Mouse (Mus musculus) liver, postnatal 0 days (tissue): Measurements from ENCODE around the gene Hist1h3f. TPM values are rescaled to one million over a fixed set of nuclear protein-coding genes. Genes with fewer than 3 reads are reported as not detected.

Source experiments
- ATAC-seq: fragments of 200-750 bp; cut with Nextera tagmentation; 2 replicates; pipeline ENCODE4 v1.8.0; 2017; ENCODE audit warnings: mild to moderate bottlenecking, moderate library complexity
- DNase-seq: peaks from one replicate; pipeline ENCODE4 v3.0.0-alpha.2; 2016
- H3K27ac ChIP-seq: fragments of 300-500 bp; sonication (generic); 2 replicates; pipeline ENCODE4 v1.5.1; 2014; ENCODE audit warnings: antibody characterized with exemption, moderate library complexity, mild to moderate bottlenecking, low read depth
- H3K27me3 ChIP-seq: fragments of 300-500 bp; sonication (generic); 2 replicates; pipeline ENCODE4 v1.6.1; 2014; ENCODE audit warnings: low read length, control low read depth, mixed read lengths; ENCODE audit not compliant: insufficient read depth
- H3K36me3 ChIP-seq: fragments of 300-500 bp; sonication (generic); replicated peaks from 2 replicates; pipeline ENCODE4 v1.6.1; 2014; ENCODE audit warnings: mild to moderate bottlenecking, control low read depth, low read length, moderate library complexity, mixed read lengths; ENCODE audit not compliant: insufficient read depth
- H3K4me1 ChIP-seq: fragments of 300-500 bp; sonication (generic); 2 replicates; pipeline ENCODE4 v1.6.1; 2014; ENCODE audit warnings: antibody characterized with exemption, mild to moderate bottlenecking, control low read depth; ENCODE audit not compliant: insufficient read depth
- H3K4me2 ChIP-seq: fragments of 300-500 bp; sonication (generic); 2 replicates; pipeline ENCODE4 v1.6.1; 2014; ENCODE audit warnings: low read depth, mild to moderate bottlenecking, low read length, moderate library complexity, mixed read lengths
- H3K4me3 ChIP-seq: fragments of 300-500 bp; sonication (generic); 2 replicates; pipeline ENCODE4 v1.5.1; 2014; ENCODE audit warnings: low read depth, low read length
- H3K9ac ChIP-seq: fragments of 300-500 bp; sonication (generic); replicated peaks from 2 replicates; pipeline ENCODE4 v1.6.1; 2014; ENCODE audit warnings: mild to moderate bottlenecking, moderate library complexity
- H3K9me3 ChIP-seq: fragments of 300-500 bp; sonication (generic); 2 replicates; pipeline ENCODE4 v1.6.1; 2016; ENCODE audit warnings: mild to moderate bottlenecking, control low read depth, low read length, mixed read lengths
- CTCF ChIP-seq: sonication (generic); IDR thresholded peaks from 2 replicates; pipeline ENCODE4 v1.5.1; 2016; ENCODE audit warnings: antibody characterized with exemption, low read depth
- EP300 ChIP-seq: IDR thresholded peaks from 2 replicates; pipeline ENCODE4 v1.6.1; 2016; ENCODE audit warnings: antibody characterized with exemption, low read depth, mild to moderate bottlenecking
- WGBS: fragments of 180-500 bp; shearing (Covaris S2); extraction: QIAGEN DNeasy Blood & Tissue Kit; methylation state at CpG from one replicate; pipeline ENCODE4 v1.1.7; 2014; ENCODE audit not compliant: insufficient replicate concordance; 5-methylcytosine and 5-hydroxymethylcytosine counted together
- polyA plus RNA-seq: library from polyadenylated mRNA; unstranded; fragments of >200 nt; fragmentation: Nextera tagmentation; extraction: Ambion mirVana; gene quantifications from 2 replicates; pipeline ENCODE4 v1.2.1, GENCODE M21; 2015

Hist1h3f gene
- polyA plus RNA-seq, 1 experiment from 2014 or later, result 1.5 TPM

DNA sequence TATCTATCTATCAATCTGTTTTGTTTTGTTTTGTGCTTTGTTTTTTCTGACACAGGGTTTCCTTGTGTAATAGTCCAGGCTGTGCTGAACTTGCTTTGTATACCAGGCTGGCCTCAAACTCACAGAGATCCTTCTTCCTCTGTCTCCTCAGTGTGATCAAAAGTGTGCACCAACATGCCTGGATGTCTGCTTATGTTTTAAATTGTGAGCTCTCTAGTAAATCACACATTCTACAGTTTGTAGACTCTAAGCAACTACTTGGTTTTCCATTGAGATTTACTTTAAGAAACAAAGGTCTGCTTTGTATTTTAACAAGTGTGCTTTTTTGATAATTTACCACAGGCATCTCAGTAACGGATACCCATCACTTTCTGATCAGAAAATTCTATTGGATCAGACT, 34.0 kb downstream of the Hist1h3f start:
- TF ChIP-seq CTCF (no peak), EP300 (no peak)
- H3K27ac ChIP-seq, result no peak overlapping the region
- H3K27me3 ChIP-seq, result no peaks in the 10 kb centered on the region
- no peak overlapping the region for H3K4me3 ChIP-seq
- no peak for ATAC-seq
- no peaks in the 10 kb centered on the region for H3K36me3 ChIP-seq
- DNase-seq, result no peak
- no peak overlapping the region for H3K4me2 ChIP-seq
- H3K9ac ChIP-seq, result no peak overlapping the region
- WGBS, result 89% methylated on average over 1 of the region's 1 CpGs
- H3K4me1 ChIP-seq, result peaks cover 19% of the 10 kb centered on the region
- H3K9me3 ChIP-seq, result no peaks in the 10 kb centered on the region

DNA sequence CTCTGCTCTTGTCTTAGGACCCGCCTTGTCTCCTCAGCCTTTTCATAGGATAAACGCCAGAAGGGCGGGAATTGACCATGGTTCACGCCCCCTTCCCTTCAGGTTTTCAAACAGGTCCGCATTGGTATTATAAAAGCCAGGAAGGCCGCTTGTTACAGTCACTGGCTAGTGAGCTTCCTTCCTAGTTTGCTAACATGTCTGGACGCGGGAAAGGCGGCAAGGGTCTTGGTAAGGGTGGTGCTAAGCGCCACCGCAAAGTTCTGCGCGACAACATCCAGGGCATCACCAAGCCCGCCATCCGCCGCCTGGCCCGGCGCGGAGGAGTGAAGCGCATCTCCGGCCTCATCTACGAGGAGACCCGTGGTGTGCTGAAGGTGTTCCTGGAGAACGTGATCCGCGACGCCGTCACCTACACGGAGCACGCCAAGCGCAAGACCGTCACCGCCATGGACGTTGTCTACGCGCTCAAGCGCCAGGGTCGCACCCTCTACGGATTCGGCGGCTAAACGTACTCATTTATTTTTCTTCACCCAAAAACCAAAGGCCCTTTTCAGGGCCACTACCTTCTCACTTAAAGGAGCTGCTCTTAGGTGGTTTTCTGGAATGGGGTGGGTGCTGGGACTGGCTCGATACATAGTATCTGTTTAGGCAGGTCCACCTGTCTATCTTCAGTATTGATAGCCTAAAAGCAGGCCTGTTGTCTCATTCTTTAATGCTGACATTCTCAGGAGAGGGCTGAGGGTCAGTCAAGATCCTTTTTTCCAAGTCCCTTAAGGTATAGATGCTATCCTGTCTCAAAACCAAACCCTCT, 37.8 kb downstream of the Hist1h3f start, which contains the start of gene Hist1h4d:
Gene Hist1h4d, plus strand, starts transcription at position 191 of the 811 bp plus-strand sequence.
- H3K27me3 ChIP-seq, result no peaks in the 10 kb centered on the region

DNA sequence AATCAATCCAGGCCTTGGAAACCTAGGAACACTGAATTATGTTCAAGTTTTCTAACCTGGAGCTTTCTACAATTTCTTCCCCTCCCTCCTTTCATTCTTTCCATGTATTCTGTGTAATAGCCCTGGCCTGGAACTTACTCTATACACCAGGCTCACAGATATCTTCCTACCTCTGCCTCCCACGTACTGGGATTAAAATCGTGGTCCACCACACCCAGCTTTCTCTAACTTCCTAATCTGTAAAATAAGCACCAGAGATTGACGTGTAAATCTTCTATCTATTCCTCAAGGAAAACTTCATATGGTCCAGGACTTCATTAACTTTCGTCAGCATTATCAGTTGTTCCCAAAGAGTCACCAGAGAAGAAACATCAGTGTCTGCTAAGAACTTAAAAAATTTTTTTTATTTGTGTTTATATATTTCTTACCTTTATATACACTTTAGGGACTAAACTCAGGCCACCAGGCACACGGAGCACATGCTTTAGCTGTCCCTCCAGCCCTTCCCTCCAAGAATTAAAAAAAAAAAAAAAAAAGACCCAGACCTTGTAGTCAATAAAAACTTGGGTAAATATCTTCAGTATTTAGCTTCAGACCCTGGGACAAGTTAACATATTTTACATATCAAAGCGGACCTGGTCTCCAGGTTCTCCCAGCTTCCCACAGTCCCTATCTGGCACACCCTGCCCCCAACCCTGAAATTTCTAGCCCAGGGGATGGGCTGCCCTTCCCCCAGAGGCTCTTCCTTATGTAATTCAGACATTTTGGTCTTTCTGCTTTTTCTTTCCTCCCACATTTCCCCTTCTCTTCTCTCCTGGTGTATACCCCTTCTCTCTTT, 38.6 kb downstream of the Hist1h3f start:
- Histone ChIP-seq H3K27ac (peak overlapping the region; percentile 99), H3K9me3 (no peaks in the 10 kb centered on the region), H3K4me2 (peak overlapping the region; percentile 86), H3K36me3 (no peaks in the 10 kb centered on the region), H3K4me1 (peaks cover 24% of the 10 kb centered on the region), H3K9ac (peak overlapping the region; percentile 83), H3K27me3 (no peaks in the 10 kb centered on the region), H3K4me3 (peak overlapping the region; percentile 59)
- 11% methylated on average over 6 of the region's 6 CpGs for WGBS
- ATAC-seq (no peak), DNase-seq (peak; percentile 35)
- TF ChIP-seq CTCF (no peak), EP300 (no peak)

More for the DNA sequence above, 37.8 kb downstream of the Hist1h3f start, which contains the start of gene Hist1h4d:
- Histone ChIP-seq H3K9me3 (no peaks in the 10 kb centered on the region), H3K4me1 (peaks cover 30% of the 10 kb centered on the region), H3K9ac (peak within 1 kb of the TSS; percentile 83), H3K36me3 (no peaks in the 10 kb centered on the region), H3K4me2 (peak within 1 kb of the TSS; percentile 86), H3K27ac (peak within 1 kb of the TSS; percentile 99), H3K4me3 (peak within 1 kb of the TSS; percentile 59)
- DNase-seq (peak; percentile 94), ATAC-seq (peak; percentile 76)
- 2% methylated on average over 43 of the region's 43 CpGs for WGBS
- TF ChIP-seq CTCF, result no peak
- peak; percentile 94 for TF ChIP-seq EP300

DNA sequence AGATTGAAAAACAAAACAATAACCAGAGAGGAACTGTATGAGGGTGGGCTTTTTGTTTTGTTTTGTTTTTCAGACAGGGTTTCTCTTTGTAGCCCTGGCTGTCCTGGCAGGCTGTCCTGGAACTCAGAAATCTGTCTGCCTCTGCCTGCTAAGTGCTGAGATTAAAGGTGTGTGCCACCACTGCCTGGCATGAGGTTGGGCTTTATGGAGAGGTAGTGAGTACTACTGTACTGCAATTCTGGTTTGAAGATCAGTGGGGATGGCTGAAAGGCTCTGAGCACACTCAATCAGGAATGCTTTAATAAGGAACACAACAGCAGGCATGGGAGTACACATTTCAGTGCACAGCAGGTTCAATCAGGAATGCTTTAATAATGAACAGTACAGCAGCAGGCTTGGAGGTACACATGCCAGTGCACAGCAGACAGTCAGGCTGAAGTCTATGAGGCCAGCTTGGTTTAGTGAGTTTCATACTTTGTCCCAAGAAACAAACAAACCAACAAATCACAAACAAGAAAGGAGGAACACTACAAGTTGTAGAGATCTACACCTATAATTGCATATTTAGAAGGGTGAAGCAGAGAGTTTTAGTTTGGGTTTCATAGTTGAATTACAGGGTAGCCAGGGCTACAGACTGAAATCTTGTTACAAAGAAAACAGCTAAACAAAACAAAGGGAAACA, 39.7 kb downstream of the Hist1h3f start:
- Histone ChIP-seq H3K9me3 (no peaks in the 10 kb centered on the region), H3K27me3 (no peaks in the 10 kb centered on the region), H3K4me2 (peak overlapping the region; percentile 86), H3K4me3 (peak overlapping the region; percentile 59), H3K27ac (peak overlapping the region; percentile 99), H3K9ac (peak overlapping the region; percentile 83), H3K4me1 (peaks cover 24% of the 10 kb centered on the region), H3K36me3 (no peaks in the 10 kb centered on the region)
- no peak for DNase-seq
- TF ChIP-seq CTCF, result no peak
- no peak for TF ChIP-seq EP300
- no peak for ATAC-seq

DNA sequence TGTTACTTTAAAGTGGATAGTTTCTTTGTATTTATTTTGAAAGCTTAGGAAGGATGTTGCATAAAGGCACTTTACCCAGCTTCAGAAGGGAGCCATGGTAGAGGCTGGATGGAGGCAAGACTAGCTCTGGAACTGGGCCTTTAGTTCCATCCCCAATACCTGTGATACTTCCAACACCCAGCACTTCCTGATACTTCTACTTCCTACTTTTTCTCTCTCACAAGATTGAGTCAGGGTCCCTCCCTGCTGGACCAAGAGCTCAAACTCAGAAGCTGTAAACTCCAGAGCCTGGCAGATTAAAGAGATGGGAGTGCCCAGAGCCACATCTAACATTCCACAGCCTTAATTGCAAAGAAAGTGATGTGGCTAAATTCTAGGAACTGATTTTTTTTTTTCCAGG, 40.5 kb downstream of the Hist1h3f start:
- no peak for DNase-seq
- H3K27ac ChIP-seq, result peak overlapping the region; percentile 99

DNA sequence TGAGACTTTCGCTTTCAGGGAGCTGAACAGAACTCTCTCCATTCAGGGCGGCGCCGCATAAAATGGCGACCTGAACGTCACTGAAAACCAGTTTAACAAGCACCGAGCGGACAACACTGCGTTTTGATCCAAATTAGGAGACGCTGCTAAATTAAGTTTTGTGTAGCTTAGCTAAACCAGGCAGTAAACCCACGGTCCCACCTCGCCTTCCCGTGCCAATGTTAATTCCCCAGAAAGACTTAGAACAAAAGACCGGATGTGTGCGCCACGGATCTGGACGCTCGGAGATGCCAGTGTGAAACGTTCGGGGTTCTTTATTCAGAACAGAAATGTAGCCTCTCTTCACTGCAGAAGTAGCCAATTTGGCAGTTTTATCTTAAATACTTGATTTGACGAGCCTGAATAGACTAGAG, 41.2 kb downstream of the Hist1h3f start:
- no peaks in the 10 kb centered on the region for H3K27me3 ChIP-seq
- H3K36me3 ChIP-seq, result no peaks in the 10 kb centered on the region
- H3K9me3 ChIP-seq, result no peaks in the 10 kb centered on the region
- peak; percentile 85 for DNase-seq
- H3K4me2 ChIP-seq, result peak overlapping the region; percentile 86
- peak; percentile 24 for ATAC-seq
- H3K27ac ChIP-seq, result peak overlapping the region; percentile 99
- H3K4me3 ChIP-seq, result peak overlapping the region; percentile 59
- peaks cover 29% of the 10 kb centered on the region for H3K4me1 ChIP-seq
- WGBS, result under 1% methylated on average over 21 of the region's 21 CpGs
- TF ChIP-seq EP300 (0 out of 2 replicates have a peak, but pooled peaks have one; percentile 42), CTCF (no peak)
- peak overlapping the region; percentile 65 for H3K9ac ChIP-seq

More for the DNA sequence above, 40.5 kb downstream of the Hist1h3f start:
- Histone ChIP-seq H3K4me3 (peak overlapping the region; percentile 59), H3K4me2 (peak overlapping the region; percentile 86), H3K27me3 (no peaks in the 10 kb centered on the region), H3K4me1 (peaks cover 29% of the 10 kb centered on the region), H3K36me3 (no peaks in the 10 kb centered on the region), H3K9me3 (no peaks in the 10 kb centered on the region), H3K9ac (peak overlapping the region; percentile 65)
- no peak for ATAC-seq
- TF ChIP-seq CTCF (no peak), EP300 (no peak)
